16 mouse cellular contexts compared by ENCODE assay signal in genomic region chr11:86106596-86106995, GRCm38 (mm10).
DNase-seq lines count a peak whose midpoint lies in the region; ATAC-seq lines count a peak whose summit lies in the region.
"Had no signal": no experiment of that assay in that cellular context is flagged by ENCODE, and none has a peak within 500 bp of the region (broad histone marks: within the 10 kb centered on the region; RNA-seq: fewer than 3 reads in every experiment).

No protein-coding gene starts in this region.

- H3K4me3 ChIP-seq in kidney, embryonic 14.5 days (ENCODE audit: low read length), result no peak overlapping the region
- H3K4me3 ChIP-seq: hindbrain, embryonic 13.5 days; lung, embryonic 15.5 days; megakaryocyte, embryonic 14.5 days; neural tube, embryonic 13.5 days had no signal

- H3K27me3 ChIP-seq in kidney, embryonic 14.5 days (ENCODE audit: control insufficient read depth, insufficient read depth, low read length), result no peaks in the 10 kb centered on the region
- H3K27me3 ChIP-seq: hindbrain, embryonic 13.5 days; lung, embryonic 15.5 days; megakaryocyte, embryonic 14.5 days; neural tube, embryonic 13.5 days had no signal

- no peak overlapping the region for H3K27ac ChIP-seq in kidney, embryonic 14.5 days (ENCODE audit: low read depth, low read length)
- H3K27ac ChIP-seq: hindbrain, embryonic 13.5 days; lung, embryonic 15.5 days; neural tube, embryonic 13.5 days had no signal

- peak; percentile 59 to 73 for DNase-seq in adrenal gland, adult (ENCODE audit: inconsistent age in 2 of 2, low spot score in 1 of 2)
- DNase-seq in adrenal gland, postnatal 4 days (ENCODE audit: low spot score in 2 of 2), result no peak
- peak; percentile 10 for DNase-seq in kidney, postnatal 14 days
- peak; percentile 6 for DNase-seq in right cerebral cortex, postnatal 14 days
- DNase-seq in right cerebral cortex, adult 2 months (ENCODE audit: low spot score in 2 of 2), result no peak
- DNase-seq in liver, result no peak
- DNase-seq: forebrain, postnatal 0 days; thymus, postnatal 25 days had no signal

- no peak for ATAC-seq in kidney, embryonic 14.5 days (ENCODE audit: low FRiP score, low TSS enrichment)
- no peak for ATAC-seq in erythroid progenitor cell, adult 5-6 weeks (replicated peaks; ENCODE audit: low FRiP score, poor library complexity, severe bottlenecking)
- ATAC-seq: forebrain, postnatal 0 days; intestine, postnatal 0 days had no signal

- H3K4me2 ChIP-seq in kidney, embryonic 14.5 days (replicated peaks; ENCODE audit: low read depth, low read length), result no peak overlapping the region
- H3K4me2 ChIP-seq: hindbrain, embryonic 13.5 days; liver, embryonic 11.5 days; lung, embryonic 15.5 days; neural tube, embryonic 13.5 days had no signal

- no peaks in the 10 kb centered on the region for H3K4me1 ChIP-seq in kidney, embryonic 14.5 days (ENCODE audit: control insufficient read depth, insufficient read depth, low read length)
- H3K4me1 ChIP-seq: hindbrain, embryonic 13.5 days; lung, embryonic 15.5 days; megakaryocyte, embryonic 14.5 days; neural tube, embryonic 13.5 days had no signal

- H3K9ac ChIP-seq in kidney, embryonic 14.5 days (ENCODE audit: low read depth, low read length), result no peak overlapping the region
- H3K9ac ChIP-seq: forebrain, postnatal 0 days; hindbrain, embryonic 13.5 days; lung, embryonic 15.5 days; neural tube, embryonic 13.5 days had no signal

- H3K9me3 ChIP-seq in kidney, embryonic 14.5 days (ENCODE audit: control insufficient read depth, low read length), result no peaks in the 10 kb centered on the region
- H3K9me3 ChIP-seq: hindbrain, embryonic 13.5 days; lung, embryonic 15.5 days; megakaryocyte, embryonic 14.5 days; neural tube, embryonic 13.5 days had no signal

- no peaks in the 10 kb centered on the region for H3K36me3 ChIP-seq in kidney, embryonic 14.5 days (ENCODE audit: control insufficient read depth, insufficient read depth, low read length)
- H3K36me3 ChIP-seq: neural tube, embryonic 13.5 days had no signal

Comparison
In these comparisons a context has a peak if more than half of its experiments do, and no peak if none do; other contexts are left out.
1. DNase-seq: peak in adrenal gland, adult (2 of 2), kidney, postnatal 14 days (single experiment) and right cerebral cortex, postnatal 14 days (single experiment); none in adrenal gland, postnatal 4 days (0 of 2), right cerebral cortex, adult 2 months (0 of 2) and liver (single experiment).